Mouse (Mus musculus): ENCODE results near the gene Crybb1.

DNA sequence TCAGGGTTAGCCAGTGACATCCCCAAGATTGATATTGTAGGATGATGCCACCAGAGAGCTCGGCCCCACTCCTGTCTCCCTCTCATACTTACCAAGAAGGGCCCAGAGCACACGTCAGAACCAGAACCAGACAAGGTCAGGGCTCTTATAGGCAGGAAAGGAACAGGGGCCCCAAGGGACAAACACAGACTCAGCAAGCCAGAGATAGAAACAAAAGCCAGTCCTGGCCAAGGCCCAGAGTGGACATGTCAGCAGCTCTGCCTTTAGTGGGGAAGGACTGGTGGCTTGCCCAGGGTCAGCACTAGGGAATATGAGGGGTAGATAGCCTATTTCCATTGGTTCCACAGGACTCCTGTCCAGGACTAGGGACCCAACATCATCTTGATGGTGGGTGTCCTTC is 3.2 kb upstream of the Crybb1 start, which contains the start of gene Cryba4:
- TF ChIP-seq POLR2A (IDR thresholded peaks at IDR 0.05; ENCODE audit: extremely low read depth, insufficient read depth, low read length), result no peak
- no peak for TF ChIP-seq CTCF (IDR thresholded peaks at IDR 0.05; ENCODE audit: low read depth, low read length)
